Mouse (Mus musculus) C2C12 (cell line): Measurements from ENCODE around the gene Drap1. TPM values are rescaled to one million over a fixed set of nuclear protein-coding genes. Genes with fewer than 3 reads are reported as not detected.

Experiments
- H3K27me3 ChIP-seq: one replicate; pipeline ENCODE4 v1.6.1; 2011; ENCODE audit not compliant: control insufficient read depth, insufficient read depth, insufficient read length
- H3K36me3 ChIP-seq: one replicate; pipeline ENCODE4 v1.6.1; 2011; ENCODE audit not compliant: control insufficient read depth, insufficient read depth
- H3K4me3 ChIP-seq: one replicate; pipeline ENCODE4 v1.5.1; 2011; ENCODE audit warnings: mild to moderate bottlenecking, control low read depth; ENCODE audit not compliant: poor library complexity, insufficient read depth, severe bottlenecking
- H3K79me2 ChIP-seq: one replicate; pipeline ENCODE4 v1.6.1; 2011; ENCODE audit not compliant: control insufficient read depth, insufficient read depth
- H3K79me3 ChIP-seq: one replicate; pipeline ENCODE4 v1.6.1; 2011; ENCODE audit warnings: low read depth, control low read depth
- H3ac ChIP-seq: one replicate; pipeline ENCODE3; 2011; ENCODE audit warnings: low read depth; ENCODE audit not compliant: control insufficient read depth, insufficient read length
- CEBPB ChIP-seq: IDR thresholded peaks from one replicate; pipeline ENCODE4 v1.6.1; 2011; ENCODE audit warnings: low read depth, mild to moderate bottlenecking, control low read depth, moderate library complexity
- CTCF ChIP-seq: IDR thresholded peaks from one replicate; pipeline ENCODE4 v1.5.1; 2011; ENCODE audit not compliant: control insufficient read depth, insufficient read depth, insufficient read length
- FOSL1 ChIP-seq: IDR thresholded peaks from one replicate; pipeline ENCODE4 v1.8.0; 2011; ENCODE audit warnings: mild to moderate bottlenecking, low read length; ENCODE audit not compliant: poor library complexity, insufficient read depth, severe bottlenecking
- MAX ChIP-seq: IDR thresholded peaks from one replicate; pipeline ENCODE4 v1.6.1; 2011; ENCODE audit warnings: mild to moderate bottlenecking, control low read depth
- MYOD1 ChIP-seq: IDR thresholded peaks from one replicate; pipeline ENCODE4 v1.6.1; 2011; ENCODE audit warnings: low read depth; ENCODE audit not compliant: control insufficient read depth, insufficient read length
- MYOG ChIP-seq: IDR thresholded peaks from one replicate; pipeline ENCODE4 v1.6.1; 2011; ENCODE audit not compliant: control insufficient read depth, insufficient read length; ENCODE audit errors: extremely low read depth
- USF1 ChIP-seq: IDR thresholded peaks from one replicate; pipeline ENCODE4 v1.6.1; 2011; ENCODE audit warnings: low read depth, mild to moderate bottlenecking, control low read depth, moderate library complexity
- polyA plus RNA-seq: library from polyadenylated mRNA; unstranded; fragments of >200 nt; fragmentation: generic; extraction: Trizol; gene quantifications from one replicate; pipeline ENCODE4 v1.2.1, GENCODE M21; 2012; ENCODE audit warnings: missing spikeins

Drap1 gene
- polyA plus RNA-seq, 1 experiment = 428 TPM

DNA sequence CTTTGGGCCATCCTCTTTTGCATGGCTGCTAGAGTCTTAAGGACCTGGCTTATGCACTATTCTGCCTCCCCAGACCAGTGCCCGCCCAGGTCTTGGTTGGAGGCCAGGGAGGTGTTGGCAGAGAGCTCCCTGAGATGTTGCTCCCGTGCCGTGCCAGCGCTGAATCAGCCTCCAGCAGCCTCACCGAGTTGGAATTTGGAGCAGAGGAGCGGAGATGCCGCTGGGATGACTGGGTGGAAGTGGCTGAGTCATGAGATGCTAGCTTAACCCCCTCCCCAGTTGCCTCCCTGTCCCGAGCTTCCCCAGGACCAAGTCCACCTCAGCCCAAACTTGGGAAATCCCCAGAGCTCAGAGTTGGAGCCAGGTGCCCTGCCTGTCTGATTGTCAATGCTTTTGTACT is 5.0 kb upstream of the Drap1 start:
- H3K27me3 ChIP-seq = no peaks in the 10 kb centered on the region
- H3K4me3 ChIP-seq = no peak overlapping the region
- no peak for TF ChIP-seq CEBPB
- peak; percentile 95 for TF ChIP-seq FOSL1
- no peak for TF ChIP-seq USF1
- TF ChIP-seq MYOD1 = peak; percentile 49
- H3K79me3 ChIP-seq = peaks cover 23% of the 10 kb centered on the region
- H3ac ChIP-seq = peak overlapping the region; percentile 76
- H3K79me2 ChIP-seq = peaks cover 39% of the 10 kb centered on the region
- peaks cover 14% of the 10 kb centered on the region for H3K36me3 ChIP-seq

DNA sequence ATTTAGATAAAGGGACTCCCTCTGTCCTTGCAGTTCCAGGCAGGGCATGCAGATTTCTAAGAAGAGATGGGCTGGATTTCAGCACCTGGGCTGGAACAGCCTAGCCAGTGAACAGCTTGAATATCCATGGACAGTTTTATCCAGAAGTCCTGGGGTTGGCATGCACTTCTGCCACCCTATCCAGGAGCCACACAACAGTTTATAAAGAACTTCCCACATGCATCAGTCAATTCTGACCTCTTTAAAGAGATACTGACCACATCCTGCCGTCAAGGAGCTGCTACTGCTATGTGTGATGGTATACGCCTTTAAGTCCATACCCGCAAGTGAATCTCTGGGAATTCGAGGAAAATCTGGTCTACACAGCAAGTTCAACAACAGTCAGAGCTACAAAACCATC is 4.4 kb upstream of the Drap1 start:
- Histone ChIP-seq H3ac (peak overlapping the region; percentile 3), H3K79me3 (peaks cover 23% of the 10 kb centered on the region)
- peak; percentile 55 for TF ChIP-seq MAX
- TF ChIP-seq USF1 = no peak

GRCm38 (mm10) chr19:5428083-5428482 is 3.3 kb upstream of the Drap1 start:
- Histone ChIP-seq H3K79me3 (peaks cover 33% of the 10 kb centered on the region), H3K27me3 (no peaks in the 10 kb centered on the region), H3ac (no peak overlapping the region), H3K79me2 (peaks cover 54% of the 10 kb centered on the region), H3K36me3 (peaks cover 19% of the 10 kb centered on the region), H3K4me3 (no peak overlapping the region)
- TF ChIP-seq MYOD1 (no peak), MAX (peak; percentile 35)

More for the DNA sequence above, 4.4 kb upstream of the Drap1 start:
- H3K36me3 ChIP-seq = peaks cover 14% of the 10 kb centered on the region
- H3K27me3 ChIP-seq = no peaks in the 10 kb centered on the region
- H3K79me2 ChIP-seq = peaks cover 42% of the 10 kb centered on the region
- H3K4me3 ChIP-seq = no peak overlapping the region

GRCm38 (mm10) chr19:5426640-5427290 is 2.0 kb upstream of the Drap1 start:
- H3K36me3 ChIP-seq = peaks cover 32% of the 10 kb centered on the region
- H3K27me3 ChIP-seq = no peaks in the 10 kb centered on the region
- TF ChIP-seq CEBPB (no peak), USF1 (no peak), CTCF (no peak)
- H3ac ChIP-seq = peak overlapping the region; percentile 33
- peaks cover 36% of the 10 kb centered on the region for H3K79me3 ChIP-seq
- peaks cover 67% of the 10 kb centered on the region for H3K79me2 ChIP-seq
- H3K4me3 ChIP-seq = peak overlapping the region; percentile 95

GRCm38 (mm10) chr19:5425906-5426565 is 1.3 kb upstream of the Drap1 start:
- Histone ChIP-seq H3K79me2 (peaks cover 68% of the 10 kb centered on the region), H3K27me3 (no peaks in the 10 kb centered on the region), H3ac (peak overlapping the region; percentile 67), H3K79me3 (peaks cover 36% of the 10 kb centered on the region), H3K4me3 (peak overlapping the region; percentile 95), H3K36me3 (peaks cover 39% of the 10 kb centered on the region)
- TF ChIP-seq MYOD1 (no peak), MYOG (no peak), CEBPB (no peak), CTCF (no peak), MAX (no peak), FOSL1 (no peak), USF1 (no peak)

DNA sequence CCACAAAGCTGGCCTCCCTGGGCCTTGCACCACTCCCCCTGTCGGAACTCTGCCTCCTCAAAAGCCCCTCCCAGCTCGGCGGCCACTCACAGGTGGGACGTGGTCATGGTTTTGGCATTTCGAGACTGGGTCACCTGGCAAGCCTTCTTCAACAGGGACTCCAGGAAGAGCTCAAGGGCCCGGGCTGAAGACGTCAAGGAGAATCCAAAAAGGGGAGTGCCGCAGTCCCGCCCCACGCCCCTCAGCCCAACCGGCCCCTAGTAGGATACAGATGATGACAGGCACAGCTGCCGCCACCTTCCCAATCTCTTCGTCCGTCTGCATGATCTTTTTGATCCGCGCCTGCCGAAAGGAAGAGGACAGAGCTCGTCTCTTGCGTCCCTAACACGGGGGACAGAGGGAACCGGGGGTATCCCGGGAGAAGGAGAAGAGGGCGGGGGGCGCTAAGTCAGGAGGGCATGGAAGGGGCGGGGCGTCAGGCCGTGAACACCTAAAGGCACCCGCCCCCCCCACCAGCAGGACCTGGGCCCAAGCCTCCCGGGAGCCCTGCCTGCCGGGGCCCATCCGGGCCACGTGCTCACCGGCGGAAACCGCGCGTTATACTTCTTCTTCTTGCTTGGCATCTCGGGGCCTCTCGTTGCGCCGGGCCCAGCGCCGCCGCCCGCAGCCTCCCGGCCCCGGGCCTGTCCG is 542 bp downstream of the Drap1 start:
- H3K27me3 ChIP-seq = no peaks in the 10 kb centered on the region
- peaks cover 47% of the 10 kb centered on the region for H3K36me3 ChIP-seq
- peaks cover 36% of the 10 kb centered on the region for H3K79me3 ChIP-seq
- H3ac ChIP-seq = peak overlapping the region; percentile 94
- no peak for TF ChIP-seq USF1
- no peak for TF ChIP-seq MYOD1
- TF ChIP-seq FOSL1 = no peak
- no peak for TF ChIP-seq MYOG
- TF ChIP-seq CTCF = no peak
- no peak for TF ChIP-seq MAX
- TF ChIP-seq CEBPB = no peak
- peaks cover 68% of the 10 kb centered on the region for H3K79me2 ChIP-seq
- peak overlapping the region; percentile 76 for H3K4me3 ChIP-seq
